Mouse (Mus musculus) brain, embryonic 14.5 days (tissue): ENCODE data around the gene Elp6.

Experiments used
- CTCF ChIP-seq: fragments of 200-500 bp; IDR thresholded peaks from 2 replicates; pipeline ENCODE4 v1.5.1; 2012; ENCODE audit warnings: inconsistent platforms, mild to moderate bottlenecking, moderate library complexity, borderline replicate concordance; ENCODE audit not compliant: insufficient read depth, insufficient read length; ENCODE audit errors: extremely low read depth
- POLR2A ChIP-seq: fragments of 200-500 bp; IDR thresholded peaks from 2 replicates; pipeline ENCODE4 v1.6.1; 2012; ENCODE audit warnings: mild to moderate bottlenecking, inconsistent platforms, borderline replicate concordance; ENCODE audit not compliant: poor library complexity, insufficient read depth, insufficient read length, severe bottlenecking; ENCODE audit errors: extremely low read depth

- no peak for TF ChIP-seq POLR2A
- TF ChIP-seq CTCF = no peak
Observed at GRCm38 (mm10) chr9:110340037-110340750, 35.2 kb downstream of the Elp6 start.
